8 mouse cellular contexts compared by ENCODE assay signal in genomic region chr4:106529375-106530112, GRCm38 (mm10). TPM values are rescaled to one million over a fixed set of nuclear protein-coding genes. Genes with fewer than 3 reads are reported as not detected.
A peak's percentile ranks its signal among the peaks of the same experiment; 100 is the strongest.
DNase-seq lines count a peak whose midpoint lies in the region; ATAC-seq and TF ChIP-seq lines count a peak whose summit lies in the region.

No protein-coding gene starts in this region.

- no peaks in the 10 kb centered on the region; a peak in 1 of 4 replicates for H3K36me3 ChIP-seq in MEL (ENCODE audit: control insufficient read depth in 1 of 2, insufficient read depth in 2 of 2, low read length in 2 of 2)
- H3K36me3 ChIP-seq in forebrain, embryonic 16.5 days (ENCODE audit: control insufficient read depth, insufficient read depth) = no peaks in the 10 kb centered on the region
- H3K36me3 ChIP-seq in neural tube, embryonic 15.5 days = no peaks in the 10 kb centered on the region

- peaks cover 0 to 12% of the 10 kb centered on the region in 2 experiments; a peak in 3 of 4 replicates for H3K4me1 ChIP-seq in MEL (ENCODE audit: control insufficient read depth in 1 of 2, insufficient read depth in 2 of 2, low read length in 2 of 2)
- H3K4me1 ChIP-seq in forebrain, embryonic 16.5 days (replicated peaks; ENCODE audit: control insufficient read depth, insufficient read depth, low read length) = peaks cover 2% of the 10 kb centered on the region; the same call in 1 of the 2 replicates
- H3K4me1 ChIP-seq in neural tube, embryonic 15.5 days = no peaks in the 10 kb centered on the region

- peak; percentile 96 to 100 (median 100) for TF ChIP-seq CTCF in MEL (IDR thresholded peaks at IDR 0.05 in 2 of 3, conservative IDR thresholded peaks at IDR 0.05 in 1 of 3; ENCODE audit: control insufficient read depth in 1 of 3, insufficient read depth in 1 of 3, low read depth in 2 of 3, low read length in 3 of 3, poor library complexity in 1 of 3, severe bottlenecking in 1 of 3)

- peak; percentile 94 for DNase-seq in MEL (ENCODE audit: low read depth, low spot score)
- peak; percentile 87 to 93 for DNase-seq in cerebellum, adult 18-20 months
- peak; percentile 86 to 90 for DNase-seq in heart, postnatal 36 days
- peak; percentile 88 to 96 for DNase-seq in layer of hippocampus, adult 18-20 months (ENCODE audit: low spot score in 2 of 2)
- peak; percentile 85 to 89 for DNase-seq in lung, adult 18-20 months
- peak; percentile 97 for DNase-seq in testis, postnatal 10 days (ENCODE audit: low spot score)

- WGBS in forebrain, embryonic 16.5 days = 15% methylated on average over 17 of the region's 17 CpGs
- 21% methylated on average over 17 of the region's 17 CpGs for WGBS in neural tube, embryonic 15.5 days

- intact Hi-C loops in heart, postnatal 36 days (cut with DNase I) = loop anchor here (1.0 kb wide), 1 partner anchor 55 kb away; no protein-coding TSS in a partner anchor

- TF ChIP-seq RAD21 in MEL (IDR thresholded peaks at IDR 0.05; ENCODE audit: low read depth, low read length) = peak; percentile 91

- 0 out of 4 replicates have a peak, but pooled peaks cover 0 to 2% of the 10 kb centered on the region in 2 experiments for H3K27me3 ChIP-seq in MEL (ENCODE audit: control insufficient read depth in 1 of 2, insufficient read depth in 2 of 2, low read length in 2 of 2)
- no peaks in the 10 kb centered on the region for H3K27me3 ChIP-seq in forebrain, embryonic 16.5 days (replicated peaks; ENCODE audit: control insufficient read depth, insufficient read depth, low read length)
- H3K27me3 ChIP-seq in neural tube, embryonic 15.5 days (replicated peaks) = no peaks in the 10 kb centered on the region

- peak in 1 of 2 experiments; percentile 51; a peak in 1 of 4 replicates for TF ChIP-seq POLR2A in MEL (IDR thresholded peaks at IDR 0.05; ENCODE audit: control insufficient read depth in 1 of 2, insufficient read depth in 1 of 2, low read depth in 1 of 2, low read length in 2 of 2, poor library complexity in 1 of 2)

- peak; percentile 95 for ATAC-seq in forebrain, embryonic 16.5 days
- ATAC-seq in neural tube, embryonic 15.5 days (ENCODE audit: low FRiP score) = peak; percentile 88

- no peaks in the 10 kb centered on the region for H3K79me2 ChIP-seq in MEL (ENCODE audit: control insufficient read depth, insufficient read depth, low read length, poor library complexity)

- peak overlapping the region; percentile 45 to 54; a peak in 3 of 4 replicates for H3K4me3 ChIP-seq in MEL (ENCODE audit: control insufficient read depth in 1 of 2, insufficient read depth in 1 of 2, low read depth in 2 of 2, low read length in 2 of 2)
- H3K4me3 ChIP-seq in forebrain, embryonic 16.5 days (replicated peaks; ENCODE audit: low read length) = peak overlapping the region; percentile 33
- peak overlapping the region; percentile 25 for H3K4me3 ChIP-seq in neural tube, embryonic 15.5 days (replicated peaks)

- no peaks in the 10 kb centered on the region for H3K9me3 ChIP-seq in MEL (replicated peaks; ENCODE audit: insufficient read depth, low read length)
- H3K9me3 ChIP-seq in forebrain, embryonic 16.5 days (ENCODE audit: control insufficient read depth, low read length) = no peaks in the 10 kb centered on the region
- no peaks in the 10 kb centered on the region for H3K9me3 ChIP-seq in neural tube, embryonic 15.5 days (replicated peaks)

- TF ChIP-seq EP300 in MEL (IDR thresholded peaks at IDR 0.05; ENCODE audit: low read depth in 1 of 2, low read length in 2 of 2) = no peak

- H3K27ac ChIP-seq in MEL (ENCODE audit: control insufficient read depth, low read depth, low read length) = peak overlapping the region; percentile 15
- H3K27ac ChIP-seq in forebrain, embryonic 16.5 days (ENCODE audit: low read length) = no peak overlapping the region
- no peak overlapping the region for H3K27ac ChIP-seq in neural tube, embryonic 15.5 days (replicated peaks)

- H3K9ac ChIP-seq in MEL (ENCODE audit: control insufficient read depth, low read depth, low read length, poor library complexity, severe bottlenecking) = peak overlapping the region; percentile 69
- H3K9ac ChIP-seq in forebrain, embryonic 16.5 days (replicated peaks; ENCODE audit: low read depth, low read length) = peak overlapping the region; percentile 49
- no peak overlapping the region for H3K9ac ChIP-seq in neural tube, embryonic 15.5 days (replicated peaks)

- H3K4me2 ChIP-seq in forebrain, embryonic 16.5 days (ENCODE audit: low read length) = peak overlapping the region; percentile 52
- peak overlapping the region; percentile 55 for H3K4me2 ChIP-seq in neural tube, embryonic 15.5 days

TF ChIP-seq in MEL, 35 proteins besides CTCF, POLR2A, EP300 and RAD21:
- TF ChIP-seq USF1 (IDR thresholded peaks at IDR 0.05; ENCODE audit: low read depth, low read length) = no peak
- no peak for TF ChIP-seq TAL1 (IDR thresholded peaks at IDR 0.05; ENCODE audit: low read length)
- no peak for TF ChIP-seq MEF2A (IDR thresholded peaks at IDR 0.05; ENCODE audit: extremely low read depth, insufficient replicate concordance, low read depth, low read length, poor library complexity, severe bottlenecking)
- TF ChIP-seq JUND (IDR thresholded peaks at IDR 0.05; ENCODE audit: low read depth, low read length) = no peak
- TF ChIP-seq ZC3H11A (IDR thresholded peaks at IDR 0.05; ENCODE audit: low read depth, low read length) = peak; percentile 76
- no peak; the same call in 1 of the 2 replicates for TF ChIP-seq ETS1 (IDR thresholded peaks at IDR 0.05; ENCODE audit: low read depth, low read length)
- no peak for TF ChIP-seq E2F4 (IDR thresholded peaks at IDR 0.05; ENCODE audit: borderline replicate concordance, low read depth, low read length)
- no peak; the same call in 1 of the 2 replicates for TF ChIP-seq SIN3A (IDR thresholded peaks at IDR 0.05; ENCODE audit: low read length)
- no peak for TF ChIP-seq TBP (IDR thresholded peaks at IDR 0.05; ENCODE audit: low read depth, low read length)
- TF ChIP-seq TCF12 (IDR thresholded peaks at IDR 0.05; ENCODE audit: low read depth, low read length) = no peak
- TF ChIP-seq MYB (IDR thresholded peaks at IDR 0.05; ENCODE audit: low read depth, low read length) = no peak
- TF ChIP-seq ZKSCAN1 (IDR thresholded peaks at IDR 0.05; ENCODE audit: low read depth, low read length) = no peak
- peak; percentile 35; the same call in 1 of the 2 replicates for TF ChIP-seq HCFC1 (IDR thresholded peaks at IDR 0.05; ENCODE audit: low read depth, low read length)
- TF ChIP-seq RCOR1 (IDR thresholded peaks at IDR 0.05; ENCODE audit: low read depth, low read length) = no peak
- no peak for TF ChIP-seq POLR2AphosphoS5 (IDR thresholded peaks at IDR 0.05; ENCODE audit: borderline replicate concordance, low read depth, low read length)
- TF ChIP-seq GATA1 (IDR thresholded peaks at IDR 0.05; ENCODE audit: low read depth, low read length) = peak; percentile 72
- TF ChIP-seq ZNF384 (IDR thresholded peaks at IDR 0.05; ENCODE audit: low read depth, low read length) = no peak
- TF ChIP-seq ELF1 (IDR thresholded peaks at IDR 0.05; ENCODE audit: low read depth, low read length) = no peak
- TF ChIP-seq SMC3 (IDR thresholded peaks at IDR 0.05; ENCODE audit: low read depth, low read length) = peak; percentile 93
- TF ChIP-seq CHD1 (IDR thresholded peaks at IDR 0.05; ENCODE audit: low read depth, low read length) = no peak
- TF ChIP-seq GABPA (IDR thresholded peaks at IDR 0.05; ENCODE audit: low read depth, low read length) = no peak
- no peak for TF ChIP-seq MAFK (IDR thresholded peaks at IDR 0.05; ENCODE audit: borderline replicate concordance, low read depth, low read length)
- TF ChIP-seq POLR2AphosphoS2 (IDR thresholded peaks at IDR 0.05; ENCODE audit: low read length) = no peak
- TF ChIP-seq USF2 (IDR thresholded peaks at IDR 0.05; ENCODE audit: borderline replicate concordance in 1 of 2, insufficient read depth in 1 of 2, low read depth in 1 of 2, low read length in 2 of 2) = no peak
- TF ChIP-seq BHLHE40 (IDR thresholded peaks at IDR 0.05; ENCODE audit: borderline replicate concordance, low read depth, low read length) = no peak
- TF ChIP-seq NELFE (IDR thresholded peaks at IDR 0.05; ENCODE audit: low read depth, low read length) = peak; percentile 22; the same call in 1 of the 2 replicates
- TF ChIP-seq MYC (IDR thresholded peaks at IDR 0.05; ENCODE audit: low read depth, low read length) = 0 out of 2 replicates have a peak, but pooled peaks have one; percentile 27
- no peak for TF ChIP-seq CHD2 (IDR thresholded peaks at IDR 0.05; ENCODE audit: low read length)
- no peak for TF ChIP-seq MAZ (IDR thresholded peaks at IDR 0.05; ENCODE audit: low read depth, low read length)
- TF ChIP-seq NRF1 (IDR thresholded peaks at IDR 0.05; ENCODE audit: insufficient read depth, low read depth, low read length, poor library complexity, severe bottlenecking) = no peak
- TF ChIP-seq KAT2A (conservative IDR thresholded peaks at IDR 0.05; ENCODE audit: low read depth, low read length) = no peak
- no peak for TF ChIP-seq ZMIZ1 (IDR thresholded peaks at IDR 0.05; ENCODE audit: low read depth, low read length)

RNA-seq across cellular contexts. Expression of gene Dhcr24, which starts 31.3 kb away (rescaled TPM):
- total RNA-seq in MEL (2012; rRNA removed) = 37.6 and 39.2 TPM in 2 replicates
- 10 to 100 TPM in 1 of 2 experiments, not detected in 1; 63.0 TPM for polyA plus RNA-seq in MEL (2012; ENCODE audit: insufficient read depth in 1 of 2, insufficient read length in 2 of 2, low read depth in 1 of 2, low replicate concordance in 2 of 2, missing spikeins in 1 of 2)
- 3.9 and 4.2 TPM in 2 replicates for polyA plus RNA-seq in forebrain, embryonic 16.5 days (2015; fragmentation: Nextera tagmentation; extraction: Ambion mirVana)
- 1 to 10 TPM; 1.4 to 2.3 TPM for total RNA-seq in heart, postnatal 36 days (2021)
- 10 to 100 TPM; 67.7 to 70.5 TPM for total RNA-seq in layer of hippocampus, adult 18-20 months (2021)
- 4.6 and 4.8 TPM in 2 replicates for polyA plus RNA-seq in neural tube, embryonic 15.5 days (2015; fragmentation: Nextera tagmentation; extraction: Ambion mirVana)

RNA-seq across cellular contexts. Expression of gene Bsnd, which starts 37.5 kb away (rescaled TPM):
- 0.04 TPM in 1 of 2 replicates, not detected in the other for total RNA-seq in MEL (2012; rRNA removed)
- polyA plus RNA-seq in MEL (2012; ENCODE audit: insufficient read depth in 1 of 2, insufficient read length in 2 of 2, low read depth in 1 of 2, low replicate concordance in 2 of 2, missing spikeins in 1 of 2) = not detected
- not detected in 2 replicates for polyA plus RNA-seq in forebrain, embryonic 16.5 days (2015; fragmentation: Nextera tagmentation; extraction: Ambion mirVana)
- not detected for total RNA-seq in heart, postnatal 36 days (2021)
- total RNA-seq in layer of hippocampus, adult 18-20 months (2021) = not detected
- not detected in 2 replicates for polyA plus RNA-seq in neural tube, embryonic 15.5 days (2015; fragmentation: Nextera tagmentation; extraction: Ambion mirVana)

Comparison
In these comparisons a context has a peak if more than half of its experiments do, and no peak if none do; other contexts are left out.
1. RNA of gene Dhcr24, which starts 31.3 kb away (total RNA-seq): 67.7 to 70.5 TPM in layer of hippocampus, adult 18-20 months and 37.6 to 39.2 TPM in MEL; 1.4 to 2.3 TPM in heart, postnatal 36 days; every median in the first group is over 10 times any median in the second.
2. Peak in every context shown above with its lines, with median percentiles within 50 percentile points of each other: DNase-seq and H3K4me3 ChIP-seq.